Mouse (Mus musculus) forebrain, embryonic 13.5 days (tissue): Measurements from ENCODE around the gene Optn. TPM values are rescaled to one million over a fixed set of nuclear protein-coding genes. Genes with fewer than 3 reads are reported as not detected.

Experiments used
- ATAC-seq: fragments of 200-750 bp; cut with Nextera tagmentation; 2 replicates; pipeline ENCODE4 v1.8.0; 2017
- H3K27ac ChIP-seq: fragments of 300-500 bp; sonication (generic); 2 replicates; pipeline ENCODE4 v1.5.1; 2015; ENCODE audit warnings: inconsistent platforms, mild to moderate bottlenecking, moderate library complexity
- H3K27me3 ChIP-seq: fragments of 300-500 bp; sonication (generic); 2 replicates; pipeline ENCODE4 v1.6.1; 2015; ENCODE audit warnings: mild to moderate bottlenecking, inconsistent platforms
- H3K36me3 ChIP-seq: fragments of 300-500 bp; sonication (generic); 2 replicates; pipeline ENCODE4 v1.6.1; 2015; ENCODE audit warnings: mild to moderate bottlenecking, inconsistent platforms; ENCODE audit not compliant: poor library complexity, severe bottlenecking
- H3K4me1 ChIP-seq: fragments of 300-500 bp; sonication (generic); 2 replicates; pipeline ENCODE4 v1.6.1; 2015; ENCODE audit warnings: inconsistent platforms
- H3K4me2 ChIP-seq: fragments of 300-500 bp; sonication (generic); 2 replicates; pipeline ENCODE4 v1.6.1; 2015; ENCODE audit warnings: inconsistent platforms, mild to moderate bottlenecking, moderate library complexity
- H3K4me3 ChIP-seq: fragments of 300-500 bp; sonication (generic); 2 replicates; pipeline ENCODE4 v1.5.1; 2015; ENCODE audit warnings: mild to moderate bottlenecking, inconsistent platforms
- H3K9ac ChIP-seq: fragments of 300-500 bp; sonication (generic); 2 replicates; pipeline ENCODE4 v1.6.1; 2015; ENCODE audit warnings: mild to moderate bottlenecking, inconsistent platforms
- H3K9me3 ChIP-seq: fragments of 300-500 bp; sonication (generic); replicated peaks from 2 replicates; pipeline ENCODE4 v1.6.1; 2016; ENCODE audit warnings: inconsistent platforms
- WGBS: fragments of 180-500 bp; shearing (Covaris S2); methylation state at CpG from one replicate; pipeline ENCODE4 v1.1.7; 2015; 5-methylcytosine and 5-hydroxymethylcytosine counted together
- polyA plus RNA-seq: library from polyadenylated mRNA; unstranded; fragments of >200 nt; fragmentation: Nextera tagmentation; extraction: Ambion mirVana; gene quantifications from 2 replicates; pipeline ENCODE4 v1.2.1, GENCODE M21; 2015

Optn gene
- polyA plus RNA-seq, 1 experiment from 2014 or later = 2.8 TPM

- no peak overlapping the region for H3K27ac ChIP-seq
- 89% methylated on average over 5 of the region's 5 CpGs for WGBS
- H3K4me1 ChIP-seq = peaks cover 7% of the 10 kb centered on the region
- H3K27me3 ChIP-seq = peaks cover 17% of the 10 kb centered on the region
- H3K4me2 ChIP-seq = no peak overlapping the region
- no peak overlapping the region for H3K9ac ChIP-seq
- H3K4me3 ChIP-seq = no peak overlapping the region
- no peaks in the 10 kb centered on the region for H3K9me3 ChIP-seq
- no peaks in the 10 kb centered on the region for H3K36me3 ChIP-seq
- no peak for ATAC-seq
Observed at GRCm38 (mm10) chr2:5058436-5058835, 5.4 kb downstream of the Optn start.

- Histone ChIP-seq H3K4me3 (no peak overlapping the region), H3K36me3 (no peaks in the 10 kb centered on the region), H3K9me3 (no peaks in the 10 kb centered on the region), H3K27me3 (0 out of 2 replicates have a peak, but pooled peaks cover 6% of the 10 kb centered on the region), H3K9ac (no peak overlapping the region), H3K4me2 (no peak overlapping the region), H3K4me1 (peaks cover under 1% of the 10 kb centered on the region; the same call in 1 of the 2 replicates), H3K27ac (no peak overlapping the region)
- WGBS = 93% methylated on average over 2 of the region's 2 CpGs
- ATAC-seq = no peak
Observed at GRCm38 (mm10) chr2:5050562-5050961, 13.3 kb downstream of the Optn start.

GRCm38 (mm10) chr2:5047016-5047415, 16.8 kb downstream of the Optn start:
- WGBS = 90% methylated on average over 2 of the region's 2 CpGs
- H3K27ac ChIP-seq = no peak overlapping the region
- no peak for ATAC-seq

GRCm38 (mm10) chr2:5045269-5045965, 18.4 kb downstream of the Optn start:
- Histone ChIP-seq H3K4me2 (no peak overlapping the region), H3K27ac (no peak overlapping the region), H3K27me3 (0 out of 2 replicates have a peak, but pooled peaks cover 6% of the 10 kb centered on the region), H3K4me1 (peaks cover 10% of the 10 kb centered on the region), H3K9ac (no peak overlapping the region), H3K4me3 (no peak overlapping the region), H3K36me3 (no peaks in the 10 kb centered on the region), H3K9me3 (no peaks in the 10 kb centered on the region)
- 34% methylated on average over 13 of the region's 13 CpGs for WGBS
- ATAC-seq = no peak

More at GRCm38 (mm10) chr2:5047016-5047415, 16.8 kb downstream of the Optn start:
- Histone ChIP-seq H3K36me3 (no peaks in the 10 kb centered on the region), H3K4me3 (no peak overlapping the region), H3K4me1 (peaks cover 10% of the 10 kb centered on the region), H3K4me2 (no peak overlapping the region), H3K27me3 (0 out of 2 replicates have a peak, but pooled peaks cover 6% of the 10 kb centered on the region), H3K9ac (no peak overlapping the region), H3K9me3 (no peaks in the 10 kb centered on the region)

- no peak overlapping the region for H3K27ac ChIP-seq
- H3K9me3 ChIP-seq = no peaks in the 10 kb centered on the region
- 0 out of 2 replicates have a peak, but pooled peaks cover 6% of the 10 kb centered on the region for H3K27me3 ChIP-seq
- H3K36me3 ChIP-seq = no peaks in the 10 kb centered on the region
- H3K4me3 ChIP-seq = no peak overlapping the region
- no peak overlapping the region for H3K9ac ChIP-seq
- no peak overlapping the region for H3K4me2 ChIP-seq
- H3K4me1 ChIP-seq = peaks cover 10% of the 10 kb centered on the region
- ATAC-seq = no peak
- WGBS = 66% methylated on average over 3 of the region's 3 CpGs
Observed at GRCm38 (mm10) chr2:5044321-5044720, 19.5 kb downstream of the Optn start.

- H3K9ac ChIP-seq = no peak overlapping the region
- no peak overlapping the region for H3K27ac ChIP-seq
- H3K4me2 ChIP-seq = no peak overlapping the region
- peaks cover 11% of the 10 kb centered on the region for H3K4me1 ChIP-seq
- 97% methylated on average over 2 of the region's 2 CpGs for WGBS
- 0 out of 2 replicates have a peak, but pooled peaks cover 6% of the 10 kb centered on the region for H3K27me3 ChIP-seq
- no peaks in the 10 kb centered on the region for H3K9me3 ChIP-seq
- no peak overlapping the region for H3K4me3 ChIP-seq
- H3K36me3 ChIP-seq = no peaks in the 10 kb centered on the region
- ATAC-seq = no peak
Observed at GRCm38 (mm10) chr2:5043476-5043761, 20.4 kb downstream of the Optn start.

- Histone ChIP-seq H3K4me3 (no peak overlapping the region), H3K9me3 (no peaks in the 10 kb centered on the region), H3K36me3 (no peaks in the 10 kb centered on the region), H3K27ac (no peak overlapping the region), H3K9ac (no peak overlapping the region), H3K4me2 (no peak overlapping the region), H3K27me3 (0 out of 2 replicates have a peak, but pooled peaks cover 6% of the 10 kb centered on the region), H3K4me1 (peaks cover 17% of the 10 kb centered on the region)
- no peak for ATAC-seq
- 80% methylated on average over 11 of the region's 11 CpGs for WGBS
Observed at GRCm38 (mm10) chr2:5042616-5043475, 21.0 kb downstream of the Optn start.

GRCm38 (mm10) chr2:5041854-5042253, 22.0 kb downstream of the Optn start:
- ATAC-seq = no peak
- Histone ChIP-seq H3K27ac (no peak overlapping the region), H3K36me3 (no peaks in the 10 kb centered on the region), H3K4me2 (no peak overlapping the region), H3K4me1 (peaks cover 26% of the 10 kb centered on the region), H3K9ac (no peak overlapping the region), H3K4me3 (no peak overlapping the region), H3K27me3 (0 out of 2 replicates have a peak, but pooled peaks cover 6% of the 10 kb centered on the region), H3K9me3 (no peaks in the 10 kb centered on the region)
- 85% methylated on average over 5 of the region's 5 CpGs for WGBS

GRCm38 (mm10) chr2:5040281-5041161, 23.3 kb downstream of the Optn start:
- Histone ChIP-seq H3K9me3 (no peaks in the 10 kb centered on the region), H3K4me2 (no peak overlapping the region), H3K36me3 (no peaks in the 10 kb centered on the region), H3K9ac (no peak overlapping the region), H3K27ac (no peak overlapping the region), H3K4me3 (no peak overlapping the region), H3K4me1 (peaks cover 31% of the 10 kb centered on the region), H3K27me3 (no peaks in the 10 kb centered on the region)
- 94% methylated on average over 12 of the region's 12 CpGs for WGBS
- ATAC-seq = no peak

GRCm38 (mm10) chr2:5039350-5040170, 24.3 kb downstream of the Optn start:
- no peaks in the 10 kb centered on the region for H3K27me3 ChIP-seq
- H3K27ac ChIP-seq = no peak overlapping the region
- no peak for ATAC-seq
- H3K4me3 ChIP-seq = no peak overlapping the region
- no peaks in the 10 kb centered on the region for H3K36me3 ChIP-seq
- WGBS = 85% methylated on average over 13 of the region's 13 CpGs
- H3K4me1 ChIP-seq = peaks cover 24% of the 10 kb centered on the region
- H3K9me3 ChIP-seq = no peaks in the 10 kb centered on the region
- H3K4me2 ChIP-seq = no peak overlapping the region
- H3K9ac ChIP-seq = no peak overlapping the region

GRCm38 (mm10) chr2:5038320-5038719, 25.5 kb downstream of the Optn start:
- no peaks in the 10 kb centered on the region for H3K9me3 ChIP-seq
- no peak overlapping the region for H3K4me3 ChIP-seq
- H3K9ac ChIP-seq = no peak overlapping the region
- H3K4me1 ChIP-seq = peaks cover 24% of the 10 kb centered on the region
- H3K27ac ChIP-seq = no peak overlapping the region
- peak; percentile 73 for ATAC-seq
- 44% methylated on average over 5 of the region's 5 CpGs for WGBS
- no peaks in the 10 kb centered on the region for H3K27me3 ChIP-seq
- no peak overlapping the region for H3K4me2 ChIP-seq
- H3K36me3 ChIP-seq = no peaks in the 10 kb centered on the region
